Mouse (Mus musculus): Measurements from ENCODE around the gene Tshz2.

Gene Tshz2

GRCm38 (mm10) chr2:170043290-170043689, 410.5 kb downstream of the Tshz2 start:
- no peak for DNase-seq (ENCODE audit: low read depth, low spot score)

DNA sequence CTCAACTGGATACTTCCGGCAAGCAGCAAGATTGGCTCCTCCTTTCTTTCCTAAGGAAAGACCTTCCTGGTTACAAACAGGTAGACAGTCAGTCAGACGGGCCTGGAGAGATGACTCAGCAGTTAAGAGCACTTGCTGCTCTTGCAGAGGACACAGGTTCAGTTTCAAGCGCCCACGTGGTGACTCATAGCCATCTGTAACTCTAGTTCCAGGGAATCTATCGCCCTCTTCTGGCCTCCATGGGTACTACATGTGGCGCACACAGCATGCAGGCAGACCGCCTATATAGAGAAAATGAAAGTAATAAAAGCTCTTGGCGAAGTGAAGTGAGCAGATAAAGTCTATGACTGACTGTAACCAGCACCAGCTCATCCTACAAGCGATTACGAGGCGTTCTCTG, 413.1 kb downstream of the Tshz2 start:
- no peak for DNase-seq (ENCODE audit: low read depth, low spot score)

GRCm38 (mm10) chr2:170046371-170047145, 413.7 kb downstream of the Tshz2 start:
- no peak for DNase-seq (ENCODE audit: low read depth, low spot score)

- no peak for DNase-seq (ENCODE audit: low read depth, low spot score)
These were observed 416.0 kb downstream of the Tshz2 start for GRCm38 (mm10) chr2:170048831-170049230.

- no peak for DNase-seq (ENCODE audit: low read depth, low spot score)
These were observed 417.8 kb downstream of the Tshz2 start for GRCm38 (mm10) chr2:170050651-170051050.

GRCm38 (mm10) chr2:170051441-170051840, 418.6 kb downstream of the Tshz2 start:
- DNase-seq (ENCODE audit: low read depth, low spot score), result peak; percentile 6

DNA sequence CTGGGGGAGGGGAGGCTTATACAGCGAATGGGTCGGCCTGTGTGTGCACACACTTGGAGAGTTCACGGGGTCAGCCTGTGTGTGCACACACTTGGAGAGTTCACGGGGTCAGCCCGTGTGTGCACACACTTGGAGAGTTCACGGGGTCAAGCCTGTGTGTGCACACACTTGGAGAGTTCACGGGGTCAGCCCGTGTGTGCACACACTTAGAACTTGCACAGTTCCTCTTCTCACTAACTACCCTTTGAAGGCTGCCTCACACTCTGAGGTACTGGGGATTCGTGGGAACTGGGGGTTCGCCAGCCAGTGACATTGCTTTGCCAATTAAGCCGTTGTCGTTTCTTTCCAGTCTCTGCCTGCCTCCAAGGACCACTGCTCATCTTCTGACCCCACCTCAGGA, 422.1 kb downstream of the Tshz2 start:
- DNase-seq (ENCODE audit: low read depth, low spot score), result no peak

DNA sequence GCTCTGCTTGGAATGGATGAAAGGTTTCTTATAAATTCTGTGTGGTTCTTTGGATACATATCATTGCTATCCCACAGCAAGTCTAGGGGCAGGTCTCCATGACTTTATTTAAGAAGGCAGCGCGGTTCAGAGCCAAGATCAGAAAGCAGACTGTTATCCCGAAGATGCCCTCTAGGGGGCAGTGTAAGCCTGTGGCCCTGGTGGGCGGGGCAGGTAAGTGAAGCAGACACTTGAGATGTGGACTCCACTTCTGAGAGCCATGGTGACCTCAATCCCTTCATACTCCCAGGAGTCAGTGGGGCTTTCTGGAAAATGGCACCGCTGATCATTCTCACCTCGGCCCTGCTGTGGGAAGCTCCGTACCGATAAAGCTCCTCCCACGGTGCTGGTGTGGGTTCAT, 422.6 kb downstream of the Tshz2 start:
- DNase-seq (ENCODE audit: low read depth, low spot score), result no peak

GRCm38 (mm10) chr2:170058774-170059173, 426.0 kb downstream of the Tshz2 start:
- DNase-seq (ENCODE audit: low read depth, low spot score), result no peak

DNA sequence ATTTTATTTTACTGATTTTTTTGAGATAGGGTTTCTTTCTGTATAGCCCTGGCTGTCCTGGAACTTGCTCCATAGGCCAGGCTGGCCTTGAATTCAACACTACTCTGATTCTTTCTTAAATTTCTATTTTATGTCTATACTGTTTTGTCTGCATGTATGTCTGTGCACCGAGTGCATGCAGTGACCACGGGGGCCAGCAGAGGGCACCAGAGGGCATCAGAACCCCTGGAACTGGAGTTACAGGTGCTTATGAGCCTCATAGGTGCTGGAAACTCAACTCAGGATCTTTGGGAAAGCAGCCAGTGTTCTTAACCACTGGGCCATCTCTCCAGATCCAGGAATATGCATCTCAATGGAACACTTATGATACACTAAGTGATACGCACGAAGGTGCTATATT, 427.3 kb downstream of the Tshz2 start:
- DNase-seq (ENCODE audit: low read depth, low spot score), result no peak

GRCm38 (mm10) chr2:170062378-170062777, 429.6 kb downstream of the Tshz2 start:
- DNase-seq (ENCODE audit: low read depth, low spot score), result no peak

- no peak for DNase-seq (ENCODE audit: low read depth, low spot score)
These were observed 437.2 kb downstream of the Tshz2 start for GRCm38 (mm10) chr2:170069976-170070375.

GRCm38 (mm10) chr2:170070641-170071241, 437.9 kb downstream of the Tshz2 start:
- no peak for DNase-seq (ENCODE audit: low read depth, low spot score)

- no peak for DNase-seq (ENCODE audit: low read depth, low spot score)
These were observed 444.2 kb downstream of the Tshz2 start for GRCm38 (mm10) chr2:170076941-170077490.

DNA sequence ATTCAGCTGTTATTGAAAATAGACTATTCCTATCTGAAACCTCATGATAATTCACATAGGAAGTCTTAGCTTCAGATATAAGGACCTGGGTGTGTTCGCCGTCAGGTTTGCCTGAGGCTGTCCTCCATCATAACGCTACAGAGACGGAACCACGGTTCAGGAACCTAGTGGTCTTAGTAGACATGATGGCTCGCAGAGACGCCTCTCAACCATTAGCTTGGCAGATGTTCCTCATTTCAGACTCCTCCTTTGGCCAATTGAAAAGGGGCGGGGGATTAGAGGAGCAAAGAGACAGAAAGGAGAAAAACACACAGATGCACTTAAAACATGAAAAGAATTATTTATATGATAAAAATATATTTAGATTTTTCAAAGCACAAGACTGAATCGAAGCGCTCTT, 445.2 kb downstream of the Tshz2 start:
- no peak for DNase-seq (ENCODE audit: low read depth, low spot score)

DNA sequence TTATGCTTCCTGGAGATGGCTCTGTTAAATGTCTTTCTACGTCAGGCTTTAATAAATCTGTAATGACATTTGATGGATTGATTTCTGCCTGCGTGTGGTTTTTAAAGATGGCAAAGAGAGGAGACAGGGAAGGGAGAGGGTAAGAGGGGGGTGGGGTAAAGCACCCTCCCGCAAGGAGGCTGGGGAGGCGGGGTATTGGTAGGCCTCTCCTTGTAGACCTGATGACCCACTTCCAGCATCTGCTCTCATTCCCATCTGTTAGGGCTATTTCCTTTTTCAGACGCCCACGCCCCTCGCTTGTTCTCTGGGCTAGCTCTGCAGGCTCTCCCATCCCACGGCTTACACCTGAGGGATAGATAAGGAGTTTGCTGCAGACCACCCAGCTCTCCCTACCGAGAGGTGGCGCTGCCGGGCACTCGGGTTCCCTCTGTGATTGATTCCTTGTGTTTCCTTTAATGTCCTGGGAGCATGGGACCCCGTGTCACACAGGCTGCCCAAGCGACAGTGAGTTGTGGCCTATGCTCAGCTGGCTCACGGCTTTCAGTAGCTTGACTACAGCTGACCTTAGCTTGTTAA, 445.7 kb downstream of the Tshz2 start:
- peak; percentile 12 for DNase-seq (ENCODE audit: low read depth, low spot score)

DNA sequence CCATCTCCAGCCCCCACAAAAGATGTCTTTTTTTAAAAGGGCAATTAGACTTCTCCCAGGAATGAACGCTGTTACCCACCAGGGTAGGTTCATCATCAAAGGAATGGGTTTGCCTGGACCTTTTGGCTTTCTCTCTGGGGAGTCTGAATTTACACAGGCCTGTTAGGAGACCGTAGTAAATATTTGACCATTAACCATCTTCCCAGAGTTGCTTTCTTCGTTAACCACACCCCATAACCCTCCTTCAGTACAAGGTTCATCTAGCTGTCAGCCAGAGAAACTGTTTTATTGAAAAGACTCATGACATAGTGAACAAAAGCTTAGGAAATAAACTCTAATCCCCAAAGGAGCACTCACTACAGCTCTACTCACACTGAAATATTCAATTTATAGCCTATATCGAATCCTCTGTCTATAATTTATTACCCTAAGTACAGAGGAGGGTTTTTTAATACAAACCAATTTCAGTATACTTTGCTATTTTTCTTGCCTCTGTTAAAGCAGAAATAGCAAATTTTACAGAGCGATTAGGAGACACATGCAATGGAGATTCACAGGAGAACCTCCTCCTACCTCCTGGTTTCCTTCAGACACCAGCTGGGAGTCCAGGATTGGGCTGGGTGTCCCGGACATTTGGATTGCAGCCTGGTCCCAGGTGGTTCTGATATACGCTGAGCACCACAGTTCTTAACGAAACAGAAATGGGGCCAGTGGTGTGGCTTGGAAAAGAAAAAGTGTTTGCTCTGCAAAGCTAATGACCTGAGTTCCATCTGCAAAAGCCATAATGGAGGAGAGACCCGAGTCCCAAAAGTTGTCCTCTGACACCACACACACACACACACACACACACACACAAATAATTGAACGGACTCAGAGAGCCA, 459.0 kb downstream of the Tshz2 start:
- no peak for DNase-seq (ENCODE audit: low read depth, low spot score)

DNA sequence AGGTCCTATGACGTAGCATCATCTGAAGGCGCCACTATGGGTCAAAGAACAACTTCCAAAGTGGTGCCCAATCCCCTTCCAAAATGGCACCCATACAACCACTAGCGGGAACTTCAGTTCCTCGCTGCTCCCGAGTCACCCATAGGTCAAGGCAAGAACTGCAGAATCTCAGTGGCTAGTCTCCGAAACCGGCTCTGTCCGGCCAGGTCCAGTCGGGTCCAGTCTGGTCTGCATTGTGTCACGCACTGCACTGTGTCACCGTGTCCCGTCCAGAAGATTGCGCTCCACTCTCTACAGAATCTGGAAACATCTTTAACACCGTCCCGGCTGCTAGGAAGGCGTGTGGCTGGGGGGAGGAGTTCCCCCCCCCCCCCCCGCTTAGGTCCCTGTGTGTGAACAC, 461.4 kb downstream of the Tshz2 start:
- no peak for DNase-seq (ENCODE audit: low read depth, low spot score)

GRCm38 (mm10) chr2:170094871-170095270, 462.1 kb downstream of the Tshz2 start:
- no peak for DNase-seq (ENCODE audit: low read depth, low spot score)

- DNase-seq (ENCODE audit: low read depth, low spot score), result peak; percentile 36
These were observed 468.3 kb downstream of the Tshz2 start for GRCm38 (mm10) chr2:170101132-170101531.

GRCm38 (mm10) chr2:170101932-170102331, 469.1 kb downstream of the Tshz2 start:
- DNase-seq (ENCODE audit: low read depth, low spot score), result no peak

DNA sequence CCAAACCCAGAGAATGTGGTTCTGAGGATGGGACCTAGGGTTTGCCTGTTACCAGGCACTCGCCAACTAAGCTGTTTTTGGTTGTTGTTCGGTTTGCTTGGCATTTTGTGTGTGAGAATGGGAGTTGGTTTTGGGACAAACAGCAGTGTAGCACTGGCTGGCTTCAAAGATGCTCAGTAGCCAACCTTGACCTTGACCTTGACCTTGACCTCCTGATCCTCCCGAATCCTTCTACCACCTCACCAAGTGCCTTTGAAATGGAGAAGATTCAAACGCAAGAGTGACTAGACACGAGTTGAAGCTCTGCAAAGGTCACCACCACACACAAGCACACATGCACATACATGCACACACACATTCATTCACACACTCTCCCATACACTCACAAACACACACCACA, 470.5 kb downstream of the Tshz2 start:
- no peak for DNase-seq (ENCODE audit: low read depth, low spot score)

Measured in telencephalon, adult 2 months (tissue).